Mouse (Mus musculus): Measurements from ENCODE around the gene Shb.

GRCm38 (mm10) chr4:45472706-45473105 lies 59.6 kb downstream of the Shb start:
- TF ChIP-seq EP300 (optimal IDR thresholded peaks at IDR 0.05): no peak
- TF ChIP-seq CTCF (IDR thresholded peaks at IDR 0.05; ENCODE audit: low read depth): no peak

Measured in stomach, postnatal 0 days (tissue).